Mouse (Mus musculus) E14TG2a.4 (cell line): Measurements from ENCODE around the gene Wnt11.

ENCODE experiments used
- CTCF ChIP-seq: conservative IDR thresholded peaks from 2 replicates; pipeline ENCODE4 v1.5.1; 2014; ENCODE audit warnings: low read length
- NANOG ChIP-seq: IDR thresholded peaks from 2 replicates; pipeline ENCODE4 v1.6.1; 2014; ENCODE audit warnings: borderline replicate concordance, low read length, mixed read lengths

DNA sequence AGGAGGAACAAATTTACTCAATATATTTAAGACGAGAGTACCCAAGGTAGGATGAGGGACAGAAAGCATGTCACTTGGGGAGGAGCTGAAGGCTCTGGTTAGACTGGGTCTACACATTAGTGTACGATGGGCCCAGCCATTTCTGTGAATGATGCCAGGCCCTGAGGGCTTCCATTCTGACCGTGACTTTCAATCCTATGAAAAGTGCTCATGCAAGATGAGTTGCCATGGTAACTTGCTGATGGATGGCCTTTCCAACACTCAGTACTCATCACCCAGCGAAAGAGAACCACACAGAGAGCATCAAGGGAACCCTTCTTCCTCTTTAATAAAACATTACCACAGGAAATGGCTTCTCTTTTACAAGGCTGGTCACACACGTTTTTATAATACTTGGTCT, 53.9 kb downstream of the Wnt11 start:
- TF ChIP-seq CTCF, result no peak
- TF ChIP-seq NANOG, result no peak
